In the genomic region with DNA sequence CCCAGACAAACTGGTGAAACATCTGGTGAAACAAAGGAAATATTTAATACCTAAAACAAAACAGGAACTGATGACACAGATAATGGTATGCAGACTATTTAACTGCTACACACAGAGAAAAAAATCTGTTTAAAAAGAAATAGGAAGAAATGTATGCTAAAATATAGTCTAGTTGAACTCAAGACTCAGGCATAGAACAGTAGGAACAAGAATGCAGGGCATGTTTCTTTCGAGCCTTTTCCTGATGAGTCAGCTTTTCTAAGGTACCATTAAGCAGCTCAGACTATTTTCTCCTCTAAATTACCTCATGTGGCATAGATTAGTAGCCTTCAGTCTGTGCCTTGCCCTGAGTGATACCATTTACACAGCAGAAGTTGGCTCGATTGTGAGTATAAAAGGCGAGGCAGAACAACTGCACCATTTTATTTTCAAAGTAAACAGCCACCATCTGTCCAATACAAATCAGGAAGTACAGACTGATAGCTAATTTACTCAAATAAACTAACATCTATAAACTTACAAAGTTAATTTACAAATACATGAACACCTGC, we compare ENCODE assay signal across 26 mouse cellular contexts.
DNase-seq lines count a peak whose midpoint lies in the region; ATAC-seq and TF ChIP-seq lines count a peak whose summit lies in the region.
"Had no signal": no experiment of that assay in that cellular context is flagged by ENCODE, and none has a peak within 500 bp of the region (broad histone marks: within the 10 kb centered on the region; RNA-seq: fewer than 3 reads in every experiment).

No protein-coding gene starts in this region.

- TF ChIP-seq CTCF in CH12.LX (conservative IDR thresholded peaks at IDR 0.05 in 1 of 2, IDR thresholded peaks at IDR 0.05 in 1 of 2; ENCODE audit: low read depth in 2 of 2, low read length in 2 of 2), result no peak

- no peak for TF ChIP-seq EP300 in CH12.LX (IDR thresholded peaks at IDR 0.05; ENCODE audit: low read length)

- no peaks in the 10 kb centered on the region for H3K27me3 ChIP-seq in forebrain, embryonic 16.5 days (replicated peaks; ENCODE audit: control insufficient read depth, insufficient read depth, low read length)
- H3K27me3 ChIP-seq in forebrain, embryonic 13.5 days, result no peaks in the 10 kb centered on the region
- no peaks in the 10 kb centered on the region for H3K27me3 ChIP-seq in CH12.LX (replicated peaks)
- no peaks in the 10 kb centered on the region for H3K27me3 ChIP-seq in intestine, embryonic 16.5 days (replicated peaks; ENCODE audit: control insufficient read depth, insufficient read depth, low read length)
- no peaks in the 10 kb centered on the region for H3K27me3 ChIP-seq in limb, embryonic 10.5 days (ENCODE audit: low read depth, poor library complexity, severe bottlenecking)
- H3K27me3 ChIP-seq in heart, embryonic 12.5 days (replicated peaks), result no peaks in the 10 kb centered on the region
- H3K27me3 ChIP-seq: embryonic facial prominence, embryonic 12.5 days; hindbrain, embryonic 13.5 days; liver, embryonic 13.5 days; neural tube, embryonic 13.5 days; Patski had no signal

- dilution Hi-C loops in CH12.LX (cut with MboI; ENCODE audit: extremely low pct_ligation_motif_present, extremely low pct_unique_long_range_greater_than_20kb, low sequenced_read_pairs), result no loop called here

- H3K79me2 ChIP-seq in CH12.LX (replicated peaks; ENCODE audit: control insufficient read depth, extremely low read depth, insufficient read depth, poor library complexity, severe bottlenecking), result no peaks in the 10 kb centered on the region

- no peaks in the 10 kb centered on the region for H3K9me3 ChIP-seq in forebrain, embryonic 16.5 days (ENCODE audit: control insufficient read depth, low read length)
- no peaks in the 10 kb centered on the region for H3K9me3 ChIP-seq in forebrain, embryonic 13.5 days (replicated peaks)
- H3K9me3 ChIP-seq in CH12.LX (replicated peaks; ENCODE audit: low read length), result peaks cover 2% of the 10 kb centered on the region
- H3K9me3 ChIP-seq in intestine, embryonic 16.5 days (ENCODE audit: control insufficient read depth, low read length), result no peaks in the 10 kb centered on the region
- no peaks in the 10 kb centered on the region for H3K9me3 ChIP-seq in limb, embryonic 10.5 days (replicated peaks)
- no peaks in the 10 kb centered on the region for H3K9me3 ChIP-seq in heart, embryonic 12.5 days (replicated peaks)
- H3K9me3 ChIP-seq: embryonic facial prominence, embryonic 12.5 days; hindbrain, embryonic 13.5 days; liver, embryonic 13.5 days; neural tube, embryonic 13.5 days had no signal

- no peak overlapping the region for H3K4me3 ChIP-seq in forebrain, embryonic 16.5 days (replicated peaks; ENCODE audit: low read length)
- H3K4me3 ChIP-seq in forebrain, embryonic 13.5 days, result no peak overlapping the region
- H3K4me3 ChIP-seq in CH12.LX (replicated peaks in 1 of 3; ENCODE audit: low read depth in 2 of 3, low read length in 2 of 3, poor library complexity in 1 of 3), result no peak overlapping the region
- H3K4me3 ChIP-seq in intestine, embryonic 16.5 days (ENCODE audit: low read length), result no peak overlapping the region
- no peak overlapping the region for H3K4me3 ChIP-seq in limb, embryonic 10.5 days
- no peak overlapping the region for H3K4me3 ChIP-seq in heart, embryonic 12.5 days
- H3K4me3 ChIP-seq: embryonic facial prominence, embryonic 12.5 days; erythroblast, embryonic 14.5 days; heart, adult 2 months; hindbrain, embryonic 13.5 days; liver, embryonic 13.5 days; myocyte; neural tube, embryonic 13.5 days had no signal

- TF ChIP-seq RAD21 in CH12.LX (IDR thresholded peaks at IDR 0.05; ENCODE audit: low read depth, low read length), result no peak

- H3K36me3 ChIP-seq in forebrain, embryonic 16.5 days (ENCODE audit: control insufficient read depth, insufficient read depth), result no peaks in the 10 kb centered on the region
- H3K36me3 ChIP-seq in forebrain, embryonic 13.5 days (ENCODE audit: poor library complexity, severe bottlenecking), result no peaks in the 10 kb centered on the region
- no peaks in the 10 kb centered on the region for H3K36me3 ChIP-seq in CH12.LX (replicated peaks in 1 of 2; ENCODE audit: control insufficient read depth in 1 of 2, insufficient read depth in 1 of 2, low read length in 1 of 2)
- H3K36me3 ChIP-seq in intestine, embryonic 16.5 days (ENCODE audit: control insufficient read depth, insufficient read depth, low read length), result no peaks in the 10 kb centered on the region
- H3K36me3 ChIP-seq in limb, embryonic 10.5 days, result no peaks in the 10 kb centered on the region
- H3K36me3 ChIP-seq in heart, embryonic 12.5 days, result no peaks in the 10 kb centered on the region
- H3K36me3 ChIP-seq: embryonic facial prominence, embryonic 12.5 days; hindbrain, embryonic 13.5 days; liver, embryonic 13.5 days; neural tube, embryonic 13.5 days had no signal

- no peak overlapping the region for H3K9ac ChIP-seq in forebrain, embryonic 16.5 days (replicated peaks; ENCODE audit: low read depth, low read length)
- no peak overlapping the region for H3K9ac ChIP-seq in forebrain, embryonic 13.5 days
- no peak overlapping the region for H3K9ac ChIP-seq in CH12.LX (ENCODE audit: insufficient read depth, low read depth)
- H3K9ac ChIP-seq in intestine, embryonic 16.5 days (ENCODE audit: low read depth, low read length), result no peak overlapping the region
- no peak overlapping the region for H3K9ac ChIP-seq in heart, embryonic 12.5 days
- H3K9ac ChIP-seq: embryonic facial prominence, embryonic 12.5 days; hindbrain, embryonic 13.5 days; liver, embryonic 13.5 days; neural tube, embryonic 13.5 days had no signal

- DNase-seq in CH12.LX (ENCODE audit: extremely low read depth), result no peak
- DNase-seq in brain, adult 2 months (ENCODE audit: low read depth, low spot score), result peak; percentile 3
- DNase-seq in limb, embryonic 10.5 days (ENCODE audit: low spot score), result no peak
- DNase-seq: adrenal gland, adult 2 months; cerebellum, adult 2 months; cerebellum, postnatal 25 days; gastrocnemius, postnatal 36 days; heart, adult 2 months; kidney, adult 8-10 months; kidney, postnatal 14 days; liver, embryonic 13.5 days; lung, adult 2 months; lung, postnatal 14 days; midbrain, embryonic 14.5 days; right cerebral cortex, adult 18-20 months had no signal

- 0 out of 2 replicates have a peak, but pooled peaks have one; percentile 31 for ATAC-seq in forebrain, embryonic 16.5 days
- ATAC-seq in forebrain, embryonic 13.5 days, result no peak
- peak; percentile 79 for ATAC-seq in intestine, embryonic 16.5 days
- no peak for ATAC-seq in heart, embryonic 12.5 days (ENCODE audit: insufficient number of reproducible peaks, low FRiP score)
- no peak for ATAC-seq in activated CD4-positive, CD25-positive, alpha-beta regulatory T cell, adult 4 months
- ATAC-seq: Patski had no signal

- no peak overlapping the region for H3K4me2 ChIP-seq in forebrain, embryonic 16.5 days (ENCODE audit: low read length)
- H3K4me2 ChIP-seq in forebrain, embryonic 13.5 days, result no peak overlapping the region
- H3K4me2 ChIP-seq in CH12.LX (ENCODE audit: insufficient read depth, low read depth, poor library complexity, severe bottlenecking), result no peak overlapping the region
- no peak overlapping the region for H3K4me2 ChIP-seq in intestine, embryonic 16.5 days (ENCODE audit: low read depth, low read length)
- no peak overlapping the region for H3K4me2 ChIP-seq in heart, embryonic 12.5 days
- H3K4me2 ChIP-seq: embryonic facial prominence, embryonic 12.5 days; hindbrain, embryonic 13.5 days; liver, embryonic 13.5 days; neural tube, embryonic 13.5 days had no signal

- no peaks in the 10 kb centered on the region for H3K4me1 ChIP-seq in forebrain, embryonic 16.5 days (replicated peaks; ENCODE audit: control insufficient read depth, insufficient read depth, low read length)
- no peaks in the 10 kb centered on the region for H3K4me1 ChIP-seq in forebrain, embryonic 13.5 days
- no peaks in the 10 kb centered on the region for H3K4me1 ChIP-seq in CH12.LX (ENCODE audit: control insufficient read depth in 1 of 2, insufficient read depth in 2 of 2)
- H3K4me1 ChIP-seq in intestine, embryonic 16.5 days (ENCODE audit: control insufficient read depth, insufficient read depth, low read length), result no peaks in the 10 kb centered on the region
- H3K4me1 ChIP-seq in limb, embryonic 10.5 days, result no peaks in the 10 kb centered on the region
- no peaks in the 10 kb centered on the region for H3K4me1 ChIP-seq in heart, embryonic 12.5 days (replicated peaks)
- H3K4me1 ChIP-seq: embryonic facial prominence, embryonic 12.5 days; hindbrain, embryonic 13.5 days; liver, embryonic 13.5 days; neural tube, embryonic 13.5 days had no signal

- in situ Hi-C loops in CH12.LX (cut with MboI; ENCODE audit: low pct_ligation_motif_present, low pct_unique_long_range_greater_than_20kb, low sequenced_read_pairs), result no loop called here

- H3K27ac ChIP-seq in forebrain, embryonic 16.5 days (ENCODE audit: low read length), result no peak overlapping the region
- H3K27ac ChIP-seq in forebrain, embryonic 13.5 days, result no peak overlapping the region
- no peak overlapping the region for H3K27ac ChIP-seq in CH12.LX (ENCODE audit: insufficient read depth, low read depth)
- no peak overlapping the region for H3K27ac ChIP-seq in intestine, embryonic 16.5 days (ENCODE audit: low read length)
- no peak overlapping the region for H3K27ac ChIP-seq in limb, embryonic 10.5 days
- H3K27ac ChIP-seq in heart, embryonic 12.5 days (ENCODE audit: poor library complexity, severe bottlenecking), result no peak overlapping the region
- H3K27ac ChIP-seq: embryonic facial prominence, embryonic 12.5 days; heart, adult 2 months; hindbrain, embryonic 13.5 days; liver, embryonic 13.5 days; neural tube, embryonic 13.5 days had no signal

- WGBS in forebrain, embryonic 16.5 days, result 35% methylated on average over 3 of the region's 3 CpGs
- WGBS in forebrain, embryonic 13.5 days, result 57% methylated on average over 3 of the region's 3 CpGs
- WGBS in intestine, embryonic 16.5 days, result 39% methylated on average over 3 of the region's 3 CpGs
- WGBS in limb, embryonic 10.5 days, result 66% methylated on average over 3 of the region's 3 CpGs
- WGBS in heart, embryonic 12.5 days, result 61% methylated on average over 3 of the region's 3 CpGs

- no peak for TF ChIP-seq POLR2A in CH12.LX (IDR thresholded peaks at IDR 0.05; ENCODE audit: low read depth, low read length)

TF ChIP-seq in CH12.LX, 34 proteins besides CTCF, POLR2A, EP300 and RAD21:
- TF ChIP-seq MAFK (IDR thresholded peaks at IDR 0.05; ENCODE audit: insufficient replicate concordance, low read length), result peak; percentile 83; the same call in 1 of the 2 replicates
- no peak for TF ChIP-seq CHD1 (IDR thresholded peaks at IDR 0.05; ENCODE audit: low read depth, low read length)
TF ChIP-seq in CH12.LX: peak in this region for 1.

Comparison
In these comparisons a context has a peak if more than half of its experiments do, and no peak if none do; other contexts are left out.
1. ATAC-seq: peak in forebrain, embryonic 16.5 days (single experiment) and intestine, embryonic 16.5 days (single experiment); none in forebrain, embryonic 13.5 days (single experiment), heart, embryonic 12.5 days (single experiment) and activated CD4-positive, CD25-positive, alpha-beta regulatory T cell, adult 4 months (single experiment).